Mouse (Mus musculus) splenic B cell, adult 2 months (primary cell): ENCODE data around the gene Glra1.

Experiments
- DNase-seq: peaks from one replicate; pipeline ENCODE4 v3.0.0-alpha.2; 2011; ENCODE audit warnings: low read depth, low spot score
- H3K27me3 ChIP-seq: 2 replicates; pipeline ENCODE4 v1.6.1; 2012; ENCODE audit warnings: mild to moderate bottlenecking, low read length, moderate library complexity, mixed read lengths; ENCODE audit not compliant: control insufficient read depth, poor library complexity, insufficient read depth, severe bottlenecking
- H3K36me3 ChIP-seq: 2 replicates; pipeline ENCODE4 v1.6.1; 2012; ENCODE audit warnings: mild to moderate bottlenecking, low read length, moderate library complexity, mixed read lengths; ENCODE audit not compliant: control insufficient read depth, poor library complexity, insufficient read depth, severe bottlenecking

Glra1 gene

GRCm38 (mm10) chr11:55473219-55473618 lies 134.8 kb downstream of the Glra1 start:
- Histone ChIP-seq H3K36me3 (no peaks in the 10 kb centered on the region), H3K27me3 (no peaks in the 10 kb centered on the region)
- no peak for DNase-seq

GRCm38 (mm10) chr11:55471467-55471866 lies 136.5 kb downstream of the Glra1 start:
- no peak for DNase-seq
- H3K36me3 ChIP-seq, result no peaks in the 10 kb centered on the region
- no peaks in the 10 kb centered on the region for H3K27me3 ChIP-seq

- no peaks in the 10 kb centered on the region for H3K36me3 ChIP-seq
- no peak for DNase-seq
- H3K27me3 ChIP-seq, result no peaks in the 10 kb centered on the region
Observed at GRCm38 (mm10) chr11:55470761-55471160, 137.2 kb downstream of the Glra1 start.

GRCm38 (mm10) chr11:55469923-55470691 lies 137.9 kb downstream of the Glra1 start:
- H3K27me3 ChIP-seq, result no peaks in the 10 kb centered on the region
- no peaks in the 10 kb centered on the region for H3K36me3 ChIP-seq
- DNase-seq, result peak; percentile 58

- H3K36me3 ChIP-seq, result no peaks in the 10 kb centered on the region
- no peaks in the 10 kb centered on the region for H3K27me3 ChIP-seq
- peak; percentile 99 for DNase-seq
Observed at GRCm38 (mm10) chr11:55469048-55469843, 138.8 kb downstream of the Glra1 start, which contains the start of gene G3bp1. Gene G3bp1, plus strand, starts transcription at chr11:55469685.

GRCm38 (mm10) chr11:55468611-55469047 lies 139.4 kb downstream of the Glra1 start:
- Histone ChIP-seq H3K36me3 (no peaks in the 10 kb centered on the region), H3K27me3 (no peaks in the 10 kb centered on the region)
- DNase-seq, result no peak

GRCm38 (mm10) chr11:55468012-55468411 lies 140.0 kb downstream of the Glra1 start:
- no peak for DNase-seq
- no peaks in the 10 kb centered on the region for H3K27me3 ChIP-seq
- no peaks in the 10 kb centered on the region for H3K36me3 ChIP-seq

GRCm38 (mm10) chr11:55465177-55465576 lies 142.8 kb downstream of the Glra1 start:
- no peaks in the 10 kb centered on the region for H3K36me3 ChIP-seq
- no peaks in the 10 kb centered on the region for H3K27me3 ChIP-seq
- no peak for DNase-seq

- no peak for DNase-seq
- Histone ChIP-seq H3K27me3 (no peaks in the 10 kb centered on the region), H3K36me3 (no peaks in the 10 kb centered on the region)
Observed at GRCm38 (mm10) chr11:55464707-55465106, 143.3 kb downstream of the Glra1 start.
